Mouse (Mus musculus): ENCODE results near the gene Stk39. TPM values are rescaled to one million over a fixed set of nuclear protein-coding genes. Genes with fewer than 3 reads are reported as not detected.

The Stk39 gene
- total and polyA plus RNA-seq, 2 experiments = 0.54 to 1.7 TPM

DNA sequence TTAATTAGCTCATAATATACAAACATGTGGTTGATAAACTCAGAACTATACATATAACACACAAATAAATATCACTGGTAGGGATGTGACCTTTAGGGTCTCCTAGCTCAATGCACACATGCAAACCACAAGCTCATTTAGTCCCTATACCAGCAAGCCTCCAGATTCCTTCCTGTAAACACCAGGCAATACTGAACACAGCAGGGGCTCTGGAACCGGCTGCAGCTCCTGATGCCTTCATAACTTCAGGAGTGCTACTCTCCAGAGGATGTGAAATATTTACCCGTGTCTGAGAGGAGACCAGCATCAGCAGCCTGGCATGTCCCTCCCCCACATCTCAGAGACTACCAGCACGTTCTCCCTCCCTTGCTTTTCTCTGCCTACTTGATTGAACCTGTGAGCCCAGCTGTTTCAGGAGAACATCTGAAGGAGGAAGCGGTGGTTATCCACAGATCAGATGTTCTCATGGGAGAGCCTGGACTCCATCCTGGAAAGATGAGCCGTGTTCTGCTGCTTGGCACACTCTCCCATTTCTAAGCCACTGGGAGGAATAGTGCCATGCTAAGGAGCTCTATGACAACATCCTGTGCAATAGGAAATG is 45.0 kb downstream of the Stk39 start:
- H3K4me1 ChIP-seq (ENCODE audit: control insufficient read depth, insufficient read depth, low read length) = peaks cover 2% of the 10 kb centered on the region; the same call in 1 of the 2 replicates
- no peak overlapping the region for H3K4me3 ChIP-seq (ENCODE audit: insufficient read depth, low read depth, low read length)
- no peak for DNase-seq (ENCODE audit: extremely low read depth, low read depth, low spot score)
- H3K27me3 ChIP-seq (ENCODE audit: control insufficient read depth, insufficient read depth, low read length) = peaks cover under 1% of the 10 kb centered on the region; the same call in 1 of the 2 replicates
- WGBS = 78% methylated on average over 5 of the region's 5 CpGs
- no peaks in the 10 kb centered on the region for H3K36me3 ChIP-seq (ENCODE audit: control insufficient read depth, insufficient read depth, low read length)
- no peaks in the 10 kb centered on the region for H3K79me2 ChIP-seq (ENCODE audit: control insufficient read depth, insufficient read depth, low read length)
- TF ChIP-seq CTCF (IDR thresholded peaks at IDR 0.05; ENCODE audit: low read depth, low read length) = no peak
- TF ChIP-seq POLR2A (IDR thresholded peaks at IDR 0.05; ENCODE audit: extremely low read depth, insufficient read depth, low read length) = no peak
- H3K9ac ChIP-seq (ENCODE audit: low read depth, low read length) = no peak overlapping the region
- H3K27ac ChIP-seq (replicated peaks; ENCODE audit: insufficient read depth, low read depth, low read length) = no peak overlapping the region

- Histone ChIP-seq H3K36me3 (ENCODE audit: control insufficient read depth, insufficient read depth, low read length) (no peaks in the 10 kb centered on the region), H3K27me3 (ENCODE audit: control insufficient read depth, insufficient read depth, low read length) (peaks cover 3% of the 10 kb centered on the region; the same call in 1 of the 2 replicates), H3K27ac (replicated peaks; ENCODE audit: insufficient read depth, low read depth, low read length) (no peak overlapping the region), H3K4me3 (ENCODE audit: insufficient read depth, low read depth, low read length) (no peak overlapping the region), H3K4me1 (ENCODE audit: control insufficient read depth, insufficient read depth, low read length) (peaks cover 2% of the 10 kb centered on the region; the same call in 1 of the 2 replicates), H3K79me2 (ENCODE audit: control insufficient read depth, insufficient read depth, low read length) (no peaks in the 10 kb centered on the region), H3K9ac (ENCODE audit: low read depth, low read length) (no peak overlapping the region)
- peak; percentile 36 for DNase-seq (ENCODE audit: extremely low read depth, low read depth, low spot score)
- WGBS = 66% methylated on average over 4 of the region's 4 CpGs
- TF ChIP-seq CTCF (IDR thresholded peaks at IDR 0.05; ENCODE audit: low read depth, low read length) (no peak), POLR2A (IDR thresholded peaks at IDR 0.05; ENCODE audit: extremely low read depth, insufficient read depth, low read length) (no peak)
Measured at GRCm38 (mm10) chr2:68426074-68426473, 46.0 kb downstream of the Stk39 start.

DNA sequence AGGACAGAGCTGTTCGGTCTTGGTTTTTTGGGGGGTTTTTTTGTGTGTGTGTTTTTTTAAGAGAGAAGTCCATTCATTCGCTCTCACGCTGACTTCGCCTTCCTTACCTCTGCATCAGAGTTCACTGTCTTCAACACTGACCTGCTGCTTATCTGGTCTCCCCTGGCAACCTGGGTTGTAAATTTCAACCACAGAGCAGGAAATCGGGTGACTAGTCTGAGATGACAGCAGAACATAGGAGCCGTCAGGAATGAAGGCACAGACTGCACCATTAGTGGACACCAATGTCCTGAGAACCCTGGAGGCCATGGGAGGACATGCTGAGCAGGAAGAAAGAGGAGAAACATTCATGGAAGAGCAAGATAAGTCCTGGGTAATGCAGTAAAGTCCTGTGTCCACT is 51.1 kb downstream of the Stk39 start:
- no peak for TF ChIP-seq POLR2A (IDR thresholded peaks at IDR 0.05; ENCODE audit: extremely low read depth, insufficient read depth, low read length)
- no peak for TF ChIP-seq CTCF (IDR thresholded peaks at IDR 0.05; ENCODE audit: low read depth, low read length)
- Histone ChIP-seq H3K36me3 (ENCODE audit: control insufficient read depth, insufficient read depth, low read length) (no peaks in the 10 kb centered on the region), H3K27ac (replicated peaks; ENCODE audit: insufficient read depth, low read depth, low read length) (no peak overlapping the region), H3K27me3 (ENCODE audit: control insufficient read depth, insufficient read depth, low read length) (peaks cover 6% of the 10 kb centered on the region; the same call in 1 of the 2 replicates), H3K4me1 (ENCODE audit: control insufficient read depth, insufficient read depth, low read length) (peaks cover under 1% of the 10 kb centered on the region; the same call in 1 of the 2 replicates), H3K4me3 (ENCODE audit: insufficient read depth, low read depth, low read length) (no peak overlapping the region), H3K79me2 (ENCODE audit: control insufficient read depth, insufficient read depth, low read length) (no peaks in the 10 kb centered on the region), H3K9ac (ENCODE audit: low read depth, low read length) (no peak overlapping the region)
- whole genome bisulfite sequencing = 63% methylated on average over 6 of the region's 6 CpGs
- DNase-seq (ENCODE audit: extremely low read depth, low read depth, low spot score) = no peak

DNA sequence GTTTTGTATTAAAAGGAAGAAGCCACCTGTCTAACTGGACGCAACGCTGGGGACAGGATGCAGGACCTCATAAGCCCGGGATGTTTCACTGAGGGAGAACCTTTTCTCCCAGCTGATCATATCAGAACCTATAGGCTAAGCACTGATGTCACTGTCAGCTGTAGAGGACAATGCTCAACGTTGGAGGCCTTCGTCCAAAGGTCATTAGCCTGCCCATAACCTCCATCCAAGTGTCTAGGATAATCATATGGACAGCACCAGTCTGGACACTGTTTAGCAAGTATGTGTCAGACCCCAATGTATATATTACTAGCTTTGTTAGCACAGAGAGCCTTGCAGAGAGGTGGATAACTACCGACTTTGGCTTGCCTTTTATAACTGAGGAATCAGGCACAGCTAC is 51.8 kb downstream of the Stk39 start:
- TF ChIP-seq CTCF (IDR thresholded peaks at IDR 0.05; ENCODE audit: low read depth, low read length) (no peak), POLR2A (IDR thresholded peaks at IDR 0.05; ENCODE audit: extremely low read depth, insufficient read depth, low read length) (no peak)
- no peak overlapping the region for H3K27ac ChIP-seq (replicated peaks; ENCODE audit: insufficient read depth, low read depth, low read length)
- H3K4me1 ChIP-seq (ENCODE audit: control insufficient read depth, insufficient read depth, low read length) = no peaks in the 10 kb centered on the region; the same call in 1 of the 2 replicates
- DNase-seq (ENCODE audit: extremely low read depth, low read depth, low spot score) = no peak
- WGBS = 76% methylated on average over 6 of the region's 6 CpGs
- no peaks in the 10 kb centered on the region for H3K36me3 ChIP-seq (ENCODE audit: control insufficient read depth, insufficient read depth, low read length)
- no peak overlapping the region for H3K4me3 ChIP-seq (ENCODE audit: insufficient read depth, low read depth, low read length)
- H3K79me2 ChIP-seq (ENCODE audit: control insufficient read depth, insufficient read depth, low read length) = no peaks in the 10 kb centered on the region
- H3K27me3 ChIP-seq (ENCODE audit: control insufficient read depth, insufficient read depth, low read length) = peaks cover 6% of the 10 kb centered on the region; the same call in 1 of the 2 replicates
- no peak overlapping the region for H3K9ac ChIP-seq (ENCODE audit: low read depth, low read length)

DNA sequence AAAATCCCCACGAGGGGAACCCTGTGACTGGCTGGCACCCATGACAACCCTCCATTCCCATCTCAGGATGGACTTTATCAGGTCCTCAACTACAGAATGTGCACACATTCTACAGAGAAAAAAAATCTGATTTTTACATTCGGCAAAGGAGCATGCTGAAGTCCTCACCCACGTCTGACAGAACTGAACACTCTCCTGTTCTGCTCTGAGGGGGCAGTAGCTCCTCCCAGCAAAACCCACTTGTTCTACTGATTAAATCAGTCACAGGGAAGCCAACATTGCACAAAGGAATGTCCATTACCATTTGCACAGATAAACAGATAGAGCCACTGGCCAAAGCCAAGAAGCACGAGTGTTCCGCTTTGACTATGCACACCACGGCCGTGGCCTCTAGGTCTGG is 52.3 kb downstream of the Stk39 start:
- H3K27me3 ChIP-seq (ENCODE audit: control insufficient read depth, insufficient read depth, low read length) = peaks cover 6% of the 10 kb centered on the region; the same call in 1 of the 2 replicates
- H3K4me3 ChIP-seq (ENCODE audit: insufficient read depth, low read depth, low read length) = no peak overlapping the region
- no peaks in the 10 kb centered on the region for H3K36me3 ChIP-seq (ENCODE audit: control insufficient read depth, insufficient read depth, low read length)
- no peak overlapping the region for H3K27ac ChIP-seq (replicated peaks; ENCODE audit: insufficient read depth, low read depth, low read length)
- H3K79me2 ChIP-seq (ENCODE audit: control insufficient read depth, insufficient read depth, low read length) = no peaks in the 10 kb centered on the region
- no peaks in the 10 kb centered on the region; the same call in 1 of the 2 replicates for H3K4me1 ChIP-seq (ENCODE audit: control insufficient read depth, insufficient read depth, low read length)
- no peak for TF ChIP-seq CTCF (IDR thresholded peaks at IDR 0.05; ENCODE audit: low read depth, low read length)
- 89% methylated on average over 7 of the region's 7 CpGs for WGBS
- no peak for DNase-seq (ENCODE audit: extremely low read depth, low read depth, low spot score)
- H3K9ac ChIP-seq (ENCODE audit: low read depth, low read length) = no peak overlapping the region

GRCm38 (mm10) chr2:68419165-68419564 is 52.9 kb downstream of the Stk39 start:
- Histone ChIP-seq H3K27me3 (ENCODE audit: control insufficient read depth, insufficient read depth, low read length) (peaks cover 6% of the 10 kb centered on the region; the same call in 1 of the 2 replicates), H3K27ac (replicated peaks; ENCODE audit: insufficient read depth, low read depth, low read length) (no peak overlapping the region), H3K36me3 (ENCODE audit: control insufficient read depth, insufficient read depth, low read length) (no peaks in the 10 kb centered on the region), H3K4me1 (ENCODE audit: control insufficient read depth, insufficient read depth, low read length) (no peaks in the 10 kb centered on the region), H3K9ac (ENCODE audit: low read depth, low read length) (no peak overlapping the region), H3K4me3 (ENCODE audit: insufficient read depth, low read depth, low read length) (no peak overlapping the region), H3K79me2 (ENCODE audit: control insufficient read depth, insufficient read depth, low read length) (no peaks in the 10 kb centered on the region)
- TF ChIP-seq POLR2A (IDR thresholded peaks at IDR 0.05; ENCODE audit: extremely low read depth, insufficient read depth, low read length) (no peak), CTCF (IDR thresholded peaks at IDR 0.05; ENCODE audit: low read depth, low read length) (no peak)
- 96% methylated on average over 7 of the region's 7 CpGs for WGBS
- no peak for DNase-seq (ENCODE audit: extremely low read depth, low read depth, low spot score)
